Mouse (Mus musculus) stomach, postnatal 0 days (tissue): Measurements from ENCODE around the gene Tmem91. TPM values are rescaled to one million over a fixed set of nuclear protein-coding genes. Genes with fewer than 3 reads are reported as not detected.

Experiments used
- ATAC-seq: fragments of 200-750 bp; cut with Nextera tagmentation; 2 replicates; pipeline ENCODE4 v1.8.0; 2017; ENCODE audit not compliant: low FRiP score, low TSS enrichment
- DNase-seq: peaks from one replicate; pipeline ENCODE4 v3.0.0-alpha.2; 2016; ENCODE audit warnings: low spot score
- H3K27ac ChIP-seq: fragments of 300-500 bp; sonication (generic); replicated peaks from 2 replicates; pipeline ENCODE4 v1.5.1; 2014; ENCODE audit warnings: mild to moderate bottlenecking, control low read depth
- H3K27me3 ChIP-seq: fragments of 300-500 bp; sonication (generic); 2 replicates; pipeline ENCODE4 v1.6.1; 2014; ENCODE audit warnings: low read length; ENCODE audit not compliant: control insufficient read depth, insufficient read depth
- H3K36me3 ChIP-seq: fragments of 300-500 bp; sonication (generic); 2 replicates; pipeline ENCODE4 v1.6.1; 2014; ENCODE audit warnings: low read length, mixed read lengths; ENCODE audit not compliant: control insufficient read depth, insufficient read depth
- H3K4me1 ChIP-seq: fragments of 300-500 bp; sonication (generic); replicated peaks from 2 replicates; pipeline ENCODE4 v1.6.1; 2014; ENCODE audit warnings: antibody characterized with exemption; ENCODE audit not compliant: control insufficient read depth, insufficient read depth
- H3K4me2 ChIP-seq: fragments of 300-500 bp; sonication (generic); replicated peaks from 2 replicates; pipeline ENCODE4 v1.6.1; 2014; ENCODE audit warnings: low read depth, mild to moderate bottlenecking, control low read depth, moderate library complexity
- H3K4me3 ChIP-seq: fragments of 300-500 bp; sonication (generic); 2 replicates; pipeline ENCODE4 v1.5.1; 2014; ENCODE audit warnings: low read depth, low read length, control low read depth
- H3K9ac ChIP-seq: fragments of 300-500 bp; sonication (generic); 2 replicates; pipeline ENCODE4 v1.6.1; 2014; ENCODE audit warnings: mild to moderate bottlenecking, low read length, control low read depth, mixed read lengths
- H3K9me3 ChIP-seq: fragments of 300-500 bp; sonication (generic); 2 replicates; pipeline ENCODE4 v1.6.1; 2016; ENCODE audit warnings: low read length; ENCODE audit not compliant: control insufficient read depth
- CTCF ChIP-seq: IDR thresholded peaks from 2 replicates; pipeline ENCODE4 v1.5.1; 2016; ENCODE audit warnings: antibody characterized with exemption, low read depth, mild to moderate bottlenecking, moderate library complexity
- EP300 ChIP-seq: optimal IDR thresholded peaks from 2 replicates; pipeline ENCODE3; 2016; ENCODE audit warnings: antibody characterized with exemption
- WGBS: fragments of 180-500 bp; shearing (Covaris S2); extraction: QIAGEN DNeasy Blood & Tissue Kit; methylation state at CpG from one replicate; pipeline ENCODE4 v1.1.7; 2014; 5-methylcytosine and 5-hydroxymethylcytosine counted together
- polyA plus RNA-seq: library from polyadenylated mRNA; unstranded; fragments of >200 nt; fragmentation: Nextera tagmentation; extraction: Ambion mirVana; gene quantifications from 2 replicates; pipeline ENCODE4 v1.2.1, GENCODE M21; 2015

Gene Tmem91
- polyA plus RNA-seq, 1 experiment from 2014 or later = 0.78 TPM

DNA sequence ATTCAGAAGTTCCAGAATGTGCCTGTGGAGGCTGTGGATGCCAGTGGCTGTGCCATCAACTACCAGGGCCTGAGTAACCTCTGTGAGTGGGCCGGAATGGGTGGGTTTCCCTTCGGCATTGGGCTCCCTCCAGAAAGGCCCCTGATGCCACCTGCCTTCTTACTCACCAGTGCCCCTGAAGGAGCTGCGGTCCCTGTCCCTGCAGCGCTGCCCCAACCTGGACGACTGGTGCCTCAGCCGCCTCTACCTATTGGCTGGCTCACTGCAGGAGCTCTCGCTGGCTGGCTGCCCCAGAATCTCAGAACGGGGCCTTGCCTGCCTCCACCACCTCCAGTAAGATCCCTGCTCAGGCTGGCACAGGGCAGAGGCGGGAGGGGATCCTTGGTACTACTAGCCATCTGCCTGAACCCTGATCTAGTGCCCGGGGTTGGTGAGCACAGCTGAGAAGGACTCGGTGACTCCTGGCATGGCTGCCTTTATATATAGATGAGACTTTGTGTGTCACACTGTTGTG lies 51.1 kb downstream of the Tmem91 start:
- 89% methylated on average over 11 of the region's 11 CpGs for WGBS
- H3K9me3 ChIP-seq = no peaks in the 10 kb centered on the region
- no peaks in the 10 kb centered on the region for H3K27me3 ChIP-seq
- no peak overlapping the region for H3K4me2 ChIP-seq
- no peaks in the 10 kb centered on the region; the same call in 1 of the 2 replicates for H3K36me3 ChIP-seq
- H3K4me3 ChIP-seq = no peak overlapping the region
- DNase-seq (no peak), ATAC-seq (no peak)
- no peak overlapping the region for H3K27ac ChIP-seq
- no peaks in the 10 kb centered on the region for H3K4me1 ChIP-seq
- H3K9ac ChIP-seq = no peak overlapping the region
- TF ChIP-seq EP300 (no peak), CTCF (no peak)

- H3K27ac ChIP-seq = no peak overlapping the region
- 92% methylated on average over 11 of the region's 11 CpGs for WGBS
Observed at GRCm38 (mm10) chr7:25620751-25621150, 54.2 kb downstream of the Tmem91 start.

DNA sequence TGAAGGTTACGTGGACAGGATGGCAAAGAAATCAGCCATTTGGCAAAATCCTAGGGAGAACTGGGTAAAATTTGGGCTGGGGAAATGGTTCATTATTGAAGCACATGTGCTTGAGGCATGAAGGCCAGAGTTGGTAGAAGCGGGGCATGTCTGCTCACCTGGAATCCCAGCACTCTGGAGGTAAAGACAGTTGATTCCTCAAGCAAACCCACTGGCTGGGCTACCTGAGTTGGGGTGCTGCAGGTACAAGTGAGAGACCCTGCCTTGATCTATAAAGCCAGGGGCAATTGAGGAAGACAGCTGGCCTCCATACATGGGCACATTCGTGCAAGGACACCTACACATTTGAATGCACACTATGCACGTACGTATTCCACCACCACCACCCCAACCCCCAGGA lies 54.9 kb downstream of the Tmem91 start:
- Histone ChIP-seq H3K27me3 (no peaks in the 10 kb centered on the region), H3K4me1 (no peaks in the 10 kb centered on the region), H3K9me3 (no peaks in the 10 kb centered on the region), H3K4me2 (peak overlapping the region; percentile 75), H3K4me3 (peak overlapping the region; percentile 55), H3K9ac (no peak overlapping the region; the same call in 1 of the 2 replicates), H3K27ac (no peak overlapping the region), H3K36me3 (no peaks in the 10 kb centered on the region; the same call in 1 of the 2 replicates)
- DNase-seq (peak; percentile 10), ATAC-seq (no peak)
- 92% methylated on average over 5 of the region's 5 CpGs for WGBS
- TF ChIP-seq EP300 (no peak), CTCF (no peak)

More at GRCm38 (mm10) chr7:25620751-25621150, 54.2 kb downstream of the Tmem91 start:
- Histone ChIP-seq H3K9ac (no peak overlapping the region), H3K4me3 (no peak overlapping the region), H3K9me3 (no peaks in the 10 kb centered on the region), H3K36me3 (no peaks in the 10 kb centered on the region; the same call in 1 of the 2 replicates), H3K4me1 (no peaks in the 10 kb centered on the region), H3K4me2 (no peak overlapping the region), H3K27me3 (no peaks in the 10 kb centered on the region)
- ATAC-seq (no peak), DNase-seq (no peak)
- TF ChIP-seq CTCF (no peak), EP300 (no peak)

DNA sequence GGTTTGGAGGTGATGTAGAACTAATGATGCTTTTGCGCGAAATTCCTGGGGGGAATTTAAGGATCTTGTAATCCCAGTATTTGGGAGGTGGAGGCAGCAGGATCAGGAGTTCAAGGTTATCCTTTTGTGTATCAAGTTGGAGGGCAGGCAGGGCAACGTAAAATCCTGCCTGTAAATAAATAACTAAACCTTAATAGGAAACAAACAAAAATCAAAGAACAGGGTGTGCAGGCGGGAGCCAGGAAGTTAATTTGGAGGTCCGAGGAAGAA lies 55.3 kb downstream of the Tmem91 start:
- no peaks in the 10 kb centered on the region for H3K9me3 ChIP-seq
- no peaks in the 10 kb centered on the region for H3K27me3 ChIP-seq
- ATAC-seq (no peak), DNase-seq (no peak)
- peak overlapping the region; percentile 72; the same call in 1 of the 2 replicates for H3K27ac ChIP-seq
- H3K9ac ChIP-seq = peak overlapping the region; percentile 61
- H3K4me2 ChIP-seq = peak overlapping the region; percentile 75
- WGBS = 13% methylated on average over 5 of the region's 5 CpGs
- no peaks in the 10 kb centered on the region; the same call in 1 of the 2 replicates for H3K36me3 ChIP-seq
- TF ChIP-seq EP300 (no peak), CTCF (no peak)
- H3K4me3 ChIP-seq = peak overlapping the region; percentile 55
- no peaks in the 10 kb centered on the region for H3K4me1 ChIP-seq

Other genes with a start within 250 kb of the Tmem91 start
- gene Ceacam1, start 197.6 kb downstream of the Tmem91 start, polyA plus RNA-seq = 16.7 and 25.7 TPM in 2 replicates
- 0.07 TPM in 1 of 2 replicates, not detected in the other for gene Ceacam2, start 135.3 kb downstream of the Tmem91 start, polyA plus RNA-seq
- gene Erich4, start 59.3 kb downstream of the Tmem91 start, polyA plus RNA-seq = 0.22 TPM in 1 of 2 replicates, not detected in the other
- gene Dmac2, start 55.8 kb downstream of the Tmem91 start, polyA plus RNA-seq = 25.4 and 29.2 TPM in 2 replicates
- 5.8 and 6.5 TPM in 2 replicates for gene B3gnt8, start 48.5 kb downstream of the Tmem91 start, polyA plus RNA-seq
- 63.8 and 70.3 TPM in 2 replicates for gene Bckdha, start 16.2 kb downstream of the Tmem91 start, polyA plus RNA-seq
- 63.8 and 65.1 TPM in 2 replicates for gene Exosc5, start 16.0 kb downstream of the Tmem91 start, polyA plus RNA-seq
- gene B9d2, start 5.6 kb upstream of the Tmem91 start, polyA plus RNA-seq = 11.6 and 12.5 TPM in 2 replicates
- 1.4 and 1.6 TPM in 2 replicates for gene Tgfb1, start 11.8 kb upstream of the Tmem91 start, polyA plus RNA-seq
- gene Ccdc97, start 43.9 kb upstream of the Tmem91 start, polyA plus RNA-seq = 7.9 and 10.2 TPM in 2 replicates
- gene Hnrnpul1, start 79.6 kb upstream of the Tmem91 start, polyA plus RNA-seq = 25.9 and 27.5 TPM in 2 replicates
- 52.8 and 53.4 TPM in 2 replicates for gene Axl, start 113.5 kb upstream of the Tmem91 start, polyA plus RNA-seq
- 166 and 195 TPM in 2 replicates for gene Cyp2s1, start 141.7 kb upstream of the Tmem91 start, polyA plus RNA-seq
- gene Cyp2b10, start 222.5 kb upstream of the Tmem91 start, polyA plus RNA-seq = 7.4 and 10.7 TPM in 2 replicates